15 mouse cellular contexts compared by ENCODE assay signal in the genomic region with DNA sequence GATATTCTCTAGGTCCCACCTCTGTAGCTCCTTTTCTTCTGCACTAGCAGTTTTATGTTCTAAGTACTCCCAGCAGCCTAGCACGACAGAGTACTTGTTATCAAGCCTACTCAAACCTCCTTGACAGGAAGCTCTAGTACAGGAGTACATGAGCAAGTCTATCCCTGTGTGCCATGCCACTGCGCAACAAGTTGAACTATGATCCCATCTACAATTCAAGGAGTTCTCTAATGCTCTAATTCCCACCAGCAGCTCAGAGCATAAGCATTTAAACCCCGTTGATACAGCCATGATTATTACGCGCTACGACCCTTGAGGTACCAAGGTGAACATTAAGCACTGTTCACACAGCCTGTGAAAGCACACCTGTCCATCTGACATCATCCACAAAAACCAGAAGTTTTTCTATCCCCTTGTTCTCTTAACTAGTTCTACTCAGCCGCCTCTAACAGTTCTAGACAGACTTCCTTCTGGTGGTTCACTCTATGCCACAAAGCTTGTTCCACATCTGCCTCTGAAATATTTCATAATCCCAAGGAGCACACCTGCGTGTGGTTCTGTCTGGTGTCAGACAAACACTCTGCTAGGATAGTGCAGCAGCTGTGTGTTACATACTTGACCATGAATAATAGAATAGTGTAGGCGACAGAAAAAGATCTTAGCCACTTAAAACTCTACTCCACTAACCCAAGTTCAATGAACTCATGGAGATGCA. TPM values are rescaled to one million over a fixed set of nuclear protein-coding genes. Genes with fewer than 3 reads are reported as not detected.
A peak's percentile ranks its signal among the peaks of the same experiment; 100 is the strongest.
DNase-seq lines count a peak whose midpoint lies in the region; ATAC-seq and TF ChIP-seq lines count a peak whose summit lies in the region.
"Had no signal": no experiment of that assay in that cellular context is flagged by ENCODE, and none has a peak within 500 bp of the region (broad histone marks: within the 10 kb centered on the region; RNA-seq: fewer than 3 reads in every experiment).

No protein-coding gene starts in this region.

- H3K4me2 ChIP-seq in heart, embryonic 13.5 days, result peak overlapping the region; percentile 42
- no peak overlapping the region for H3K4me2 ChIP-seq in lung, embryonic 15.5 days
- H3K4me2 ChIP-seq in intestine, postnatal 0 days (replicated peaks; ENCODE audit: low read depth), result no peak overlapping the region; the same call in 1 of the 2 replicates
- H3K4me2 ChIP-seq: hindbrain, embryonic 15.5 days had no signal

- no peak overlapping the region for H3K4me3 ChIP-seq in heart, embryonic 13.5 days
- no peak overlapping the region for H3K4me3 ChIP-seq in lung, embryonic 15.5 days
- H3K4me3 ChIP-seq in bone marrow, adult 2 months (replicated peaks; ENCODE audit: control insufficient read depth, low read depth, low read length), result no peak overlapping the region
- H3K4me3 ChIP-seq in intestine, postnatal 0 days (ENCODE audit: low read depth, low read length), result no peak overlapping the region
- H3K4me3 ChIP-seq: hindbrain, embryonic 15.5 days had no signal

- no peak for ATAC-seq in heart, embryonic 13.5 days (ENCODE audit: extremely low read depth, insufficient number of reproducible peaks, low FRiP score, low TSS enrichment)
- ATAC-seq in lung, embryonic 15.5 days (ENCODE audit: borderline replicate concordance, extremely low read depth, low FRiP score, low TSS enrichment), result no peak
- ATAC-seq in intestine, postnatal 0 days, result peak; percentile 64
- ATAC-seq: forebrain, embryonic 16.5 days had no signal

- no peak for DNase-seq in heart, postnatal 4 days
- no peak for DNase-seq in lung, postnatal 14 days
- no peak for DNase-seq in natural killer cell, adult 2 months (ENCODE audit: low spot score in 2 of 2)
- no peak for DNase-seq in right cerebral cortex, postnatal 25 days
- DNase-seq: adrenal gland, postnatal 25 days; B cell, adult 2 months; cerebellum, postnatal 36 days; gastrocnemius, postnatal 36 days had no signal

- peak overlapping the region; percentile 64 for H3K27ac ChIP-seq in heart, embryonic 13.5 days (replicated peaks)
- peak overlapping the region; percentile 1; the same call in 1 of the 2 replicates for H3K27ac ChIP-seq in lung, embryonic 15.5 days
- peak overlapping the region; percentile 4; the same call in 1 of the 2 replicates for H3K27ac ChIP-seq in bone marrow, adult 2 months (ENCODE audit: control insufficient read depth, insufficient read depth, low read depth, low read length, poor library complexity)
- peak overlapping the region; percentile 64 for H3K27ac ChIP-seq in intestine, postnatal 0 days (ENCODE audit: low read depth, low read length)
- H3K27ac ChIP-seq: hindbrain, embryonic 15.5 days had no signal

- TF ChIP-seq POLR2A in bone marrow, adult 2 months (IDR thresholded peaks at IDR 0.05; ENCODE audit: borderline replicate concordance, control insufficient read depth, low read depth, low read length), result no peak

- peaks cover 71% of the 10 kb centered on the region for H3K4me1 ChIP-seq in heart, embryonic 13.5 days
- H3K4me1 ChIP-seq in lung, embryonic 15.5 days, result peaks cover 24% of the 10 kb centered on the region
- peaks cover 8% of the 10 kb centered on the region for H3K4me1 ChIP-seq in bone marrow, adult 2 months (ENCODE audit: control insufficient read depth, insufficient read depth, low read length)
- peaks cover 18% of the 10 kb centered on the region for H3K4me1 ChIP-seq in intestine, postnatal 0 days (replicated peaks; ENCODE audit: control insufficient read depth, insufficient read depth, low read length)

- no peaks in the 10 kb centered on the region for H3K27me3 ChIP-seq in heart, embryonic 13.5 days (replicated peaks)
- no peaks in the 10 kb centered on the region for H3K27me3 ChIP-seq in lung, embryonic 15.5 days
- H3K27me3 ChIP-seq in intestine, postnatal 0 days (replicated peaks; ENCODE audit: control insufficient read depth, insufficient read depth, low read length), result no peaks in the 10 kb centered on the region
- H3K27me3 ChIP-seq: hindbrain, embryonic 15.5 days had no signal

- no peak for TF ChIP-seq CTCF in bone marrow, adult 2 months (IDR thresholded peaks at IDR 0.05; ENCODE audit: control insufficient read depth, insufficient read depth, low read length)
- no peak for TF ChIP-seq CTCF in intestine, postnatal 0 days (IDR thresholded peaks at IDR 0.05; ENCODE audit: low read depth)

- H3K36me3 ChIP-seq in heart, embryonic 13.5 days, result no peaks in the 10 kb centered on the region
- no peaks in the 10 kb centered on the region for H3K36me3 ChIP-seq in lung, embryonic 15.5 days
- H3K36me3 ChIP-seq in intestine, postnatal 0 days (ENCODE audit: control insufficient read depth, insufficient read depth), result no peaks in the 10 kb centered on the region; the same call in 1 of the 2 replicates
- H3K36me3 ChIP-seq: hindbrain, embryonic 15.5 days had no signal

- no peaks in the 10 kb centered on the region for H3K9me3 ChIP-seq in heart, embryonic 13.5 days
- H3K9me3 ChIP-seq in lung, embryonic 15.5 days, result no peaks in the 10 kb centered on the region
- no peaks in the 10 kb centered on the region for H3K9me3 ChIP-seq in intestine, postnatal 0 days (ENCODE audit: control insufficient read depth)
- H3K9me3 ChIP-seq: G1E; hindbrain, embryonic 15.5 days had no signal

- WGBS in heart, embryonic 13.5 days, result 76% methylated on average over 9 of the region's 9 CpGs
- 74% methylated on average over 9 of the region's 9 CpGs for WGBS in lung, embryonic 15.5 days
- WGBS in bone marrow, adult 2 months, result 45% methylated on average over 9 of the region's 9 CpGs
- WGBS in intestine, postnatal 0 days, result 55% methylated on average over 9 of the region's 9 CpGs

- peak overlapping the region; percentile 21; the same call in 1 of the 2 replicates for H3K9ac ChIP-seq in heart, embryonic 13.5 days
- no peak overlapping the region for H3K9ac ChIP-seq in lung, embryonic 15.5 days
- no peak overlapping the region for H3K9ac ChIP-seq in intestine, postnatal 0 days (ENCODE audit: low read depth, low read length)
- H3K9ac ChIP-seq: hindbrain, embryonic 15.5 days had no signal

RNA-seq across cellular contexts. Expression of gene Rheb, which starts 16.2 kb away (rescaled TPM):
- 235 and 261 TPM in 2 replicates for polyA plus RNA-seq in heart, embryonic 13.5 days (2015; fragmentation: Nextera tagmentation; extraction: Ambion mirVana)
- 100 to 1,000 TPM in 1 of 2 experiments, 10 to 100 TPM in 1; 99.3 to 100 TPM for total RNA-seq in heart, postnatal 4 days (2021)
- polyA plus RNA-seq in lung, embryonic 15.5 days (2015; fragmentation: Nextera tagmentation; extraction: Ambion mirVana), result 201 and 202 TPM in 2 replicates
- polyA plus RNA-seq in bone marrow, adult 2 months (2011; ENCODE audit: insufficient read depth, insufficient read length, low replicate concordance, missing spikeins), result 30.4 and 42.3 TPM in 2 replicates
- polyA plus RNA-seq in intestine, postnatal 0 days (2015; fragmentation: Nextera tagmentation; extraction: Ambion mirVana), result 147 and 151 TPM in 2 replicates

Comparison
In these comparisons a context has a peak if more than half of its experiments do, and no peak if none do; other contexts are left out.
1. H3K27ac ChIP-seq: peak in every context shown above with its lines; median percentile 64 in heart, embryonic 13.5 days; 64 in intestine, postnatal 0 days; 4 in bone marrow, adult 2 months; 1 in lung, embryonic 15.5 days.